ENCODE assay signal across 25 mouse cellular contexts in the genomic region with DNA sequence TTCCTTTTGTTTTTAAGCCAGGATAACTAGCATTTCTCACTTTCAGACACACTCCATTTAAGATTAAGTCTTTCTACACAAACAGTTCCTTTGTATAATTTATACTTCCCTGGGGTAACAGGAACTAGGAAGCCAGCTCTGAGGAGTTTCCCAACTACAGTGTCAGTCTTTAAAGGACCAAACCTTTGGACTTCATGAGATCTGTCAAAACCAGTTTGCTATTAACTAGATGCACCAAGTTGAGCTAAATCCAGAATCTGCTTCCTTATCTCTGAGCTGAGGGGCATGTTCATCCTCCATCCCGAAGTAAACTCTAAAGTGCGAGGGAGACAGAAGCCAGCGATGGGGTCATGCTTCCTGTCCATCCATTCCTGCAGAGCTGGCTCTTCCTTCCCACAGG. TPM values are rescaled to one million over a fixed set of nuclear protein-coding genes. Genes with fewer than 3 reads are reported as not detected.
DNase-seq lines count a peak whose midpoint lies in the region; ATAC-seq and TF ChIP-seq lines count a peak whose summit lies in the region.
"Had no signal": no experiment of that assay in that cellular context is flagged by ENCODE, and none has a peak within 500 bp of the region (broad histone marks: within the 10 kb centered on the region; RNA-seq: fewer than 3 reads in every experiment).

No protein-coding gene starts in this region.

- no peak overlapping the region for H3K4me3 ChIP-seq in kidney, embryonic 14.5 days (ENCODE audit: low read length)
- H3K4me3 ChIP-seq in liver, adult 2 months (ENCODE audit: insufficient read depth, low read depth, low read length) = no peak overlapping the region
- no peak overlapping the region for H3K4me3 ChIP-seq in liver, embryonic 11.5 days (ENCODE audit: low read depth, low read length)
- no peak overlapping the region for H3K4me3 ChIP-seq in liver, embryonic 16.5 days (ENCODE audit: low read depth, low read length)
- no peak overlapping the region for H3K4me3 ChIP-seq in liver, embryonic 12.5 days
- H3K4me3 ChIP-seq: embryonic facial prominence, embryonic 12.5 days; embryonic facial prominence, embryonic 15.5 days; gastrocnemius, adult 2 months; hindbrain, embryonic 12.5 days had no signal

- DNase-seq in kidney, adult 11 months = peak; percentile 8
- peak; percentile 88 for DNase-seq in liver, adult 2 months (ENCODE audit: extremely low read depth, low read depth, low spot score)
- DNase-seq in liver, embryonic 11.5 days (ENCODE audit: low spot score) = no peak
- no peak for DNase-seq in right cerebral cortex, postnatal 14 days
- DNase-seq: adrenal gland, postnatal 10 days; adrenal gland, postnatal 36 days; B cell, adult 2 months; cerebellum, adult 18-20 months; cerebellum, adult 9-10 months; cerebellum, postnatal 25 days; forebrain, postnatal 0 days; gastrocnemius, adult 2 months; gastrocnemius, postnatal 14 days; heart, adult 11 months had no signal

- H3K36me3 ChIP-seq in kidney, embryonic 14.5 days (ENCODE audit: control insufficient read depth, insufficient read depth, low read length) = peaks cover 23% of the 10 kb centered on the region
- H3K36me3 ChIP-seq in liver, adult 2 months (ENCODE audit: control insufficient read depth, insufficient read depth, low read length) = peaks cover 2% of the 10 kb centered on the region; the same call in 1 of the 2 replicates
- no peaks in the 10 kb centered on the region for H3K36me3 ChIP-seq in liver, embryonic 11.5 days (ENCODE audit: control insufficient read depth, insufficient read depth, low read length)
- H3K36me3 ChIP-seq in liver, embryonic 16.5 days (ENCODE audit: control insufficient read depth, insufficient read depth) = no peaks in the 10 kb centered on the region
- no peaks in the 10 kb centered on the region for H3K36me3 ChIP-seq in liver, embryonic 12.5 days
- H3K36me3 ChIP-seq: G1E had no signal

- no peak overlapping the region for H3K27ac ChIP-seq in kidney, embryonic 14.5 days (ENCODE audit: low read depth, low read length)
- 0 out of 2 replicates have a peak overlapping the region, but pooled peaks have one; percentile 2 for H3K27ac ChIP-seq in liver, adult 2 months (replicated peaks; ENCODE audit: insufficient read depth, low read depth, low read length)
- H3K27ac ChIP-seq in liver, embryonic 11.5 days (ENCODE audit: low read depth, low read length) = no peak overlapping the region
- H3K27ac ChIP-seq in liver, embryonic 16.5 days (ENCODE audit: low read length) = no peak overlapping the region
- no peak overlapping the region for H3K27ac ChIP-seq in liver, embryonic 12.5 days
- H3K27ac ChIP-seq: embryonic facial prominence, embryonic 12.5 days; embryonic facial prominence, embryonic 15.5 days; gastrocnemius, adult 2 months; hindbrain, embryonic 12.5 days had no signal

- no peaks in the 10 kb centered on the region for H3K9me3 ChIP-seq in kidney, embryonic 14.5 days (ENCODE audit: control insufficient read depth, low read length)
- no peaks in the 10 kb centered on the region for H3K9me3 ChIP-seq in liver, embryonic 11.5 days (ENCODE audit: control insufficient read depth, low read length)
- H3K9me3 ChIP-seq in liver, embryonic 16.5 days (replicated peaks; ENCODE audit: control insufficient read depth, low read length) = no peaks in the 10 kb centered on the region
- H3K9me3 ChIP-seq in liver, embryonic 12.5 days (replicated peaks) = no peaks in the 10 kb centered on the region
- H3K9me3 ChIP-seq: embryonic facial prominence, embryonic 12.5 days; embryonic facial prominence, embryonic 15.5 days; G1E; hindbrain, embryonic 12.5 days had no signal

- H3K4me1 ChIP-seq in kidney, embryonic 14.5 days (ENCODE audit: control insufficient read depth, insufficient read depth, low read length) = no peaks in the 10 kb centered on the region
- peaks cover 7% of the 10 kb centered on the region; the same call in 1 of the 2 replicates for H3K4me1 ChIP-seq in liver, adult 2 months (ENCODE audit: control insufficient read depth, insufficient read depth, low read length)
- H3K4me1 ChIP-seq in liver, embryonic 11.5 days (replicated peaks; ENCODE audit: control insufficient read depth, insufficient read depth, low read length) = peaks cover 3% of the 10 kb centered on the region; the same call in 1 of the 2 replicates
- peaks cover 2% of the 10 kb centered on the region for H3K4me1 ChIP-seq in liver, embryonic 16.5 days (ENCODE audit: control insufficient read depth, low read depth, low read length)
- no peaks in the 10 kb centered on the region for H3K4me1 ChIP-seq in liver, embryonic 12.5 days
- H3K4me1 ChIP-seq: embryonic facial prominence, embryonic 12.5 days; embryonic facial prominence, embryonic 15.5 days had no signal

- ATAC-seq in kidney, embryonic 14.5 days (ENCODE audit: low FRiP score, low TSS enrichment) = no peak
- ATAC-seq in liver, embryonic 11.5 days (replicated peaks; ENCODE audit: low FRiP score) = no peak
- peak; percentile 45; the same call in 1 of the 2 replicates for ATAC-seq in liver, embryonic 16.5 days (ENCODE audit: low read depth)
- ATAC-seq in liver, embryonic 12.5 days = no peak
- ATAC-seq: forebrain, embryonic 14.5 days; forebrain, postnatal 0 days; Patski had no signal

- H3K79me2 ChIP-seq in liver, adult 2 months (ENCODE audit: control insufficient read depth, insufficient read depth, low read length) = no peaks in the 10 kb centered on the region; the same call in 1 of the 2 replicates

- 83% methylated on average over 3 of the region's 3 CpGs for WGBS in kidney, embryonic 14.5 days
- WGBS in liver, adult 2 months = 19% methylated on average over 3 of the region's 3 CpGs
- WGBS in liver, embryonic 11.5 days = 64% methylated on average over 3 of the region's 3 CpGs
- WGBS in liver, embryonic 16.5 days (ENCODE audit: insufficient replicate concordance) = 61% methylated on average over 3 of the region's 3 CpGs
- WGBS in liver, embryonic 12.5 days (ENCODE audit: insufficient replicate concordance) = 56% methylated on average over 3 of the region's 3 CpGs

- no peak for TF ChIP-seq POLR2A in liver, adult 2 months (IDR thresholded peaks at IDR 0.05; ENCODE audit: extremely low read depth, insufficient read depth, low read length)

- no peak overlapping the region for H3K4me2 ChIP-seq in kidney, embryonic 14.5 days (replicated peaks; ENCODE audit: low read depth, low read length)
- no peak overlapping the region for H3K4me2 ChIP-seq in liver, embryonic 11.5 days
- H3K4me2 ChIP-seq in liver, embryonic 16.5 days (ENCODE audit: low read depth, low read length) = no peak overlapping the region
- H3K4me2 ChIP-seq in liver, embryonic 12.5 days = no peak overlapping the region
- H3K4me2 ChIP-seq: embryonic facial prominence, embryonic 12.5 days; embryonic facial prominence, embryonic 15.5 days; heart, embryonic 11.5 days; hindbrain, embryonic 12.5 days had no signal

- no peaks in the 10 kb centered on the region for H3K27me3 ChIP-seq in kidney, embryonic 14.5 days (ENCODE audit: control insufficient read depth, insufficient read depth, low read length)
- no peaks in the 10 kb centered on the region for H3K27me3 ChIP-seq in liver, adult 2 months (ENCODE audit: control insufficient read depth, insufficient read depth, low read length)
- H3K27me3 ChIP-seq in liver, embryonic 11.5 days (replicated peaks; ENCODE audit: control insufficient read depth, insufficient read depth, low read length) = no peaks in the 10 kb centered on the region
- no peaks in the 10 kb centered on the region for H3K27me3 ChIP-seq in liver, embryonic 16.5 days (ENCODE audit: control insufficient read depth, insufficient read depth, low read depth, low read length)
- H3K27me3 ChIP-seq in liver, embryonic 12.5 days (replicated peaks) = no peaks in the 10 kb centered on the region
- H3K27me3 ChIP-seq: CH12.LX; embryonic facial prominence, embryonic 12.5 days; embryonic facial prominence, embryonic 15.5 days; hindbrain, embryonic 12.5 days; Patski had no signal

- no peak for TF ChIP-seq CTCF in liver, adult 2 months (IDR thresholded peaks at IDR 0.05; ENCODE audit: low read depth, low read length)

- no peak overlapping the region for H3K9ac ChIP-seq in kidney, embryonic 14.5 days (ENCODE audit: low read depth, low read length)
- H3K9ac ChIP-seq in liver, adult 2 months (ENCODE audit: low read depth, low read length) = no peak overlapping the region
- no peak overlapping the region for H3K9ac ChIP-seq in liver, embryonic 11.5 days (ENCODE audit: low read depth, low read length)
- H3K9ac ChIP-seq in liver, embryonic 16.5 days (ENCODE audit: low read depth, low read length) = no peak overlapping the region
- no peak overlapping the region for H3K9ac ChIP-seq in liver, embryonic 12.5 days
- H3K9ac ChIP-seq: embryonic facial prominence, embryonic 12.5 days; embryonic facial prominence, embryonic 15.5 days; forebrain, postnatal 0 days; hindbrain, embryonic 12.5 days had no signal

RNA-seq across cellular contexts. Expression of a gene that starts 32.5 kb away (rescaled TPM):
- polyA plus RNA-seq in kidney, embryonic 14.5 days (2014; fragmentation: Nextera tagmentation; extraction: Ambion mirVana) = 35.7 and 39.4 TPM in 2 replicates
- 14.8 and 14.9 TPM in 2 replicates for total RNA-seq in liver, adult 2 months (2014; rRNA removed)
- 4.2 and 5.6 TPM in 2 replicates for polyA plus RNA-seq in liver, adult 2 months (2012; rRNA removed)
- 4.0 and 5.6 TPM in 2 replicates for polyA plus RNA-seq in liver, embryonic 11.5 days (2014; fragmentation: Nextera tagmentation; extraction: Ambion mirVana)
- polyA plus RNA-seq in liver, embryonic 16.5 days (2015; fragmentation: Nextera tagmentation; extraction: Ambion mirVana) = 1.5 and 1.8 TPM in 2 replicates
- 1.8 and 2.4 TPM in 2 replicates for polyA plus RNA-seq in liver, embryonic 12.5 days (2016; fragmentation: Nextera tagmentation; extraction: Ambion mirVana)

Comparison
In these comparisons a context has a peak if more than half of its experiments do, and no peak if none do; other contexts are left out.
1. DNase-seq: peak in kidney, adult 11 months (single experiment) and liver, adult 2 months (single experiment); none in liver, embryonic 11.5 days (single experiment) and right cerebral cortex, postnatal 14 days (single experiment).